Mouse (Mus musculus): ENCODE measurements at regions not wholly inside any gene's neighbourhood (a gene's known extent, or its start where the extent isn't known, plus 50 kb on each side); places are given as distances from the start of the nearest gene placed in this dataset.
A peak's percentile ranks its signal among the peaks of the same experiment; 100 is the strongest.

- Histone ChIP-seq H3K36me3 (replicated peaks; ENCODE audit: low read length) (peaks cover 9% of the 10 kb centered on the region), H3K4me1 (peaks cover 26% of the 10 kb centered on the region), H3K4me3 (replicated peaks) (peak overlapping the region; percentile 81), H3K9me3 (no peaks in the 10 kb centered on the region), H3K27me3 (replicated peaks) (no peaks in the 10 kb centered on the region)
- no peak for TF ChIP-seq FLI1 (IDR thresholded peaks at IDR 0.05; ENCODE audit: low read length)
- no peak for TF ChIP-seq GATA1 (IDR thresholded peaks at IDR 0.05; ENCODE audit: borderline replicate concordance, low read length)
Observed at GRCm38 (mm10) chrX:19162958-19163357, 318.2 kb downstream of the Tex13c3 start.

GRCm38 (mm10) chrX:19162351-19162750, 318.8 kb downstream of the Tex13c3 start:
- TF ChIP-seq FLI1 (IDR thresholded peaks at IDR 0.05; ENCODE audit: low read length) (no peak), GATA1 (IDR thresholded peaks at IDR 0.05; ENCODE audit: borderline replicate concordance, low read length) (no peak)
- Histone ChIP-seq H3K9me3 (no peaks in the 10 kb centered on the region), H3K27me3 (replicated peaks) (no peaks in the 10 kb centered on the region), H3K36me3 (replicated peaks; ENCODE audit: low read length) (peaks cover 9% of the 10 kb centered on the region), H3K4me3 (replicated peaks) (peak overlapping the region; percentile 55), H3K4me1 (peaks cover 29% of the 10 kb centered on the region)

- Histone ChIP-seq H3K4me3 (replicated peaks) (no peak overlapping the region), H3K27me3 (replicated peaks) (no peaks in the 10 kb centered on the region), H3K36me3 (replicated peaks; ENCODE audit: low read length) (peaks cover 9% of the 10 kb centered on the region), H3K4me1 (peaks cover 30% of the 10 kb centered on the region), H3K9me3 (no peaks in the 10 kb centered on the region)
- TF ChIP-seq FLI1 (IDR thresholded peaks at IDR 0.05; ENCODE audit: low read length) (no peak), GATA1 (IDR thresholded peaks at IDR 0.05; ENCODE audit: borderline replicate concordance, low read length) (no peak)
Observed at GRCm38 (mm10) chrX:19160275-19160930, 320.7 kb downstream of the Tex13c3 start.

GRCm38 (mm10) chrX:19157464-19158203, 323.5 kb downstream of the Tex13c3 start:
- H3K4me1 ChIP-seq = peaks cover 39% of the 10 kb centered on the region
- no peak for TF ChIP-seq GATA1 (IDR thresholded peaks at IDR 0.05; ENCODE audit: borderline replicate concordance, low read length)
- TF ChIP-seq FLI1 (IDR thresholded peaks at IDR 0.05; ENCODE audit: low read length) = no peak
- H3K27me3 ChIP-seq (replicated peaks) = no peaks in the 10 kb centered on the region
- peak overlapping the region; percentile 84 for H3K4me3 ChIP-seq (replicated peaks)
- no peaks in the 10 kb centered on the region for H3K9me3 ChIP-seq
- H3K36me3 ChIP-seq (replicated peaks; ENCODE audit: low read length) = peaks cover 8% of the 10 kb centered on the region

GRCm38 (mm10) chrX:19153619-19154018, 327.5 kb downstream of the Tex13c3 start:
- H3K27me3 ChIP-seq (replicated peaks) = no peaks in the 10 kb centered on the region
- peaks cover 22% of the 10 kb centered on the region for H3K36me3 ChIP-seq (replicated peaks; ENCODE audit: low read length)
- H3K4me3 ChIP-seq (replicated peaks) = peak overlapping the region; percentile 85
- no peak for TF ChIP-seq FLI1 (IDR thresholded peaks at IDR 0.05; ENCODE audit: low read length)
- TF ChIP-seq GATA1 (IDR thresholded peaks at IDR 0.05; ENCODE audit: borderline replicate concordance, low read length) = no peak
- H3K9me3 ChIP-seq = no peaks in the 10 kb centered on the region
- peaks cover 56% of the 10 kb centered on the region for H3K4me1 ChIP-seq

GRCm38 (mm10) chrX:19152170-19152861, 328.8 kb downstream of the Tex13c3 start:
- Histone ChIP-seq H3K9me3 (no peaks in the 10 kb centered on the region), H3K4me1 (peaks cover 49% of the 10 kb centered on the region), H3K4me3 (replicated peaks) (peak overlapping the region; percentile 85), H3K27me3 (replicated peaks) (no peaks in the 10 kb centered on the region), H3K36me3 (replicated peaks; ENCODE audit: low read length) (peaks cover 19% of the 10 kb centered on the region)
- TF ChIP-seq GATA1 (IDR thresholded peaks at IDR 0.05; ENCODE audit: borderline replicate concordance, low read length) (no peak), FLI1 (IDR thresholded peaks at IDR 0.05; ENCODE audit: low read length) (no peak)

GRCm38 (mm10) chrX:19150606-19151005, 330.5 kb downstream of the Tex13c3 start:
- Histone ChIP-seq H3K36me3 (replicated peaks; ENCODE audit: low read length) (peaks cover 32% of the 10 kb centered on the region), H3K4me1 (peaks cover 44% of the 10 kb centered on the region), H3K9me3 (no peaks in the 10 kb centered on the region), H3K4me3 (replicated peaks) (no peak overlapping the region), H3K27me3 (replicated peaks) (no peaks in the 10 kb centered on the region)
- no peak for TF ChIP-seq FLI1 (IDR thresholded peaks at IDR 0.05; ENCODE audit: low read length)
- TF ChIP-seq GATA1 (IDR thresholded peaks at IDR 0.05; ENCODE audit: borderline replicate concordance, low read length) = no peak

- Histone ChIP-seq H3K27me3 (replicated peaks) (no peaks in the 10 kb centered on the region), H3K36me3 (replicated peaks; ENCODE audit: low read length) (peaks cover 39% of the 10 kb centered on the region), H3K4me1 (peaks cover 36% of the 10 kb centered on the region), H3K4me3 (replicated peaks) (no peak overlapping the region), H3K9me3 (no peaks in the 10 kb centered on the region)
- TF ChIP-seq GATA1 (IDR thresholded peaks at IDR 0.05; ENCODE audit: borderline replicate concordance, low read length) = no peak
- TF ChIP-seq FLI1 (IDR thresholded peaks at IDR 0.05; ENCODE audit: low read length) = no peak
Observed at GRCm38 (mm10) chrX:19148672-19149071, 332.4 kb downstream of the Tex13c3 start.

- Histone ChIP-seq H3K9me3 (no peaks in the 10 kb centered on the region), H3K27me3 (replicated peaks) (no peaks in the 10 kb centered on the region), H3K36me3 (replicated peaks; ENCODE audit: low read length) (peaks cover 40% of the 10 kb centered on the region), H3K4me3 (replicated peaks) (no peak overlapping the region), H3K4me1 (peaks cover 32% of the 10 kb centered on the region)
- TF ChIP-seq FLI1 (IDR thresholded peaks at IDR 0.05; ENCODE audit: low read length) (no peak), GATA1 (IDR thresholded peaks at IDR 0.05; ENCODE audit: borderline replicate concordance, low read length) (no peak)
Observed at GRCm38 (mm10) chrX:19148251-19148650, 332.9 kb downstream of the Tex13c3 start.

- Histone ChIP-seq H3K4me3 (replicated peaks) (no peak overlapping the region), H3K9me3 (no peaks in the 10 kb centered on the region), H3K27me3 (replicated peaks) (peaks cover 1% of the 10 kb centered on the region), H3K36me3 (replicated peaks; ENCODE audit: low read length) (no peaks in the 10 kb centered on the region), H3K4me1 (no peaks in the 10 kb centered on the region)
- TF ChIP-seq GATA1 (IDR thresholded peaks at IDR 0.05; ENCODE audit: borderline replicate concordance, low read length) = no peak
- TF ChIP-seq FLI1 (IDR thresholded peaks at IDR 0.05; ENCODE audit: low read length) = no peak
Observed at GRCm38 (mm10) chrX:19112753-19113152, 368.4 kb downstream of the Tex13c3 start.

All from megakaryocyte, embryonic 14.5 days (primary cell).